Mouse (Mus musculus): ENCODE measurements around the gene Skil.

Skil gene

GRCm38 (mm10) chr3:31083507-31084245 lies 11.2 kb upstream of the Skil start:
- no peak for DNase-seq (ENCODE audit: low read depth, low spot score)

- no peak for DNase-seq (ENCODE audit: low read depth, low spot score)
Observed at GRCm38 (mm10) chr3:31085000-31085399, 9.9 kb upstream of the Skil start.

- no peak for DNase-seq (ENCODE audit: low read depth, low spot score)
Observed at GRCm38 (mm10) chr3:31088789-31089775, 5.8 kb upstream of the Skil start.

- no peak for DNase-seq (ENCODE audit: low read depth, low spot score)
Observed at GRCm38 (mm10) chr3:31089956-31090355, 4.9 kb upstream of the Skil start.

- DNase-seq (ENCODE audit: low read depth, low spot score): no peak
Observed at GRCm38 (mm10) chr3:31093196-31093595, 1.7 kb upstream of the Skil start.

- peak; percentile 72 for DNase-seq (ENCODE audit: low read depth, low spot score)
Observed at GRCm38 (mm10) chr3:31093627-31094351, 1.1 kb upstream of the Skil start.

- DNase-seq (ENCODE audit: low read depth, low spot score): no peak
Observed at GRCm38 (mm10) chr3:31095179-31095490, 277 bp downstream of the Skil start.

GRCm38 (mm10) chr3:31095491-31096154 lies 765 bp downstream of the Skil start:
- DNase-seq (ENCODE audit: low read depth, low spot score): peak; percentile 34

GRCm38 (mm10) chr3:31096155-31097101 lies 1.6 kb downstream of the Skil start:
- no peak for DNase-seq (ENCODE audit: low read depth, low spot score)

GRCm38 (mm10) chr3:31097102-31097720 lies 2.4 kb downstream of the Skil start:
- DNase-seq (ENCODE audit: low read depth, low spot score): no peak

- no peak for DNase-seq (ENCODE audit: low read depth, low spot score)
Observed at GRCm38 (mm10) chr3:31097976-31098375, 3.1 kb downstream of the Skil start.

GRCm38 (mm10) chr3:31098556-31098955 lies 3.7 kb downstream of the Skil start:
- no peak for DNase-seq (ENCODE audit: low read depth, low spot score)

GRCm38 (mm10) chr3:31100026-31100425 lies 5.2 kb downstream of the Skil start:
- no peak for DNase-seq (ENCODE audit: low read depth, low spot score)

GRCm38 (mm10) chr3:31100802-31101201 lies 5.9 kb downstream of the Skil start:
- DNase-seq (ENCODE audit: low read depth, low spot score): no peak

- no peak for DNase-seq (ENCODE audit: low read depth, low spot score)
Observed at GRCm38 (mm10) chr3:31104936-31105335, 10.1 kb downstream of the Skil start.

- DNase-seq (ENCODE audit: low read depth, low spot score): no peak
Observed at GRCm38 (mm10) chr3:31106597-31106996, 11.7 kb downstream of the Skil start.

GRCm38 (mm10) chr3:31107674-31108073 lies 12.8 kb downstream of the Skil start:
- DNase-seq (ENCODE audit: low read depth, low spot score): no peak

GRCm38 (mm10) chr3:31109108-31109507 lies 14.2 kb downstream of the Skil start:
- DNase-seq (ENCODE audit: low read depth, low spot score): no peak

GRCm38 (mm10) chr3:31123098-31123497 lies 28.2 kb downstream of the Skil start:
- DNase-seq (ENCODE audit: low read depth, low spot score): no peak

- DNase-seq (ENCODE audit: low read depth, low spot score): no peak
Observed at GRCm38 (mm10) chr3:31126303-31126702, 31.4 kb downstream of the Skil start.
